Mouse (Mus musculus): ENCODE data around the gene Ezr. TPM values are rescaled to one million over a fixed set of nuclear protein-coding genes. Genes with fewer than 3 reads are reported as not detected.

The Ezr gene
- polyA plus RNA-seq, 1 experiment from 2014 or later: 59.1 TPM

- no peak overlapping the region for H3K4me2 ChIP-seq (ENCODE audit: low read depth, low read length)
- DNase-seq (ENCODE audit: low spot score) (no peak), ATAC-seq (ENCODE audit: low read depth) (no peak)
- H3K9me3 ChIP-seq (ENCODE audit: control insufficient read depth, low read length): no peaks in the 10 kb centered on the region
- WGBS: 86% methylated on average over 5 of the region's 5 CpGs
- no peak overlapping the region for H3K4me3 ChIP-seq (ENCODE audit: low read depth, low read length)
- H3K27ac ChIP-seq (replicated peaks; ENCODE audit: low read depth, low read length): no peak overlapping the region
- H3K36me3 ChIP-seq (ENCODE audit: control insufficient read depth, insufficient read depth, low read length): no peaks in the 10 kb centered on the region
- peaks cover 4% of the 10 kb centered on the region; the same call in 1 of the 2 replicates for H3K4me1 ChIP-seq (ENCODE audit: control insufficient read depth, insufficient read depth, low read length)
- no peaks in the 10 kb centered on the region for H3K27me3 ChIP-seq (replicated peaks; ENCODE audit: control insufficient read depth, insufficient read depth, low read length)
- no peak overlapping the region for H3K9ac ChIP-seq (ENCODE audit: low read depth, low read length)
Observed at GRCm38 (mm10) chr17:6768301-6768788, 14.2 kb downstream of the Ezr start.

GRCm38 (mm10) chr17:6767771-6768170, 14.8 kb downstream of the Ezr start:
- no peak overlapping the region for H3K4me3 ChIP-seq (ENCODE audit: low read depth, low read length)
- no peak overlapping the region for H3K27ac ChIP-seq (replicated peaks; ENCODE audit: low read depth, low read length)
- no peak overlapping the region for H3K4me2 ChIP-seq (ENCODE audit: low read depth, low read length)
- no peaks in the 10 kb centered on the region for H3K36me3 ChIP-seq (ENCODE audit: control insufficient read depth, insufficient read depth, low read length)
- H3K9ac ChIP-seq (ENCODE audit: low read depth, low read length): no peak overlapping the region
- DNase-seq (ENCODE audit: low spot score) (no peak), ATAC-seq (ENCODE audit: low read depth) (no peak)
- H3K4me1 ChIP-seq (ENCODE audit: control insufficient read depth, insufficient read depth, low read length): peaks cover 4% of the 10 kb centered on the region; the same call in 1 of the 2 replicates
- no peaks in the 10 kb centered on the region for H3K27me3 ChIP-seq (replicated peaks; ENCODE audit: control insufficient read depth, insufficient read depth, low read length)
- 42% methylated on average over 5 of the region's 5 CpGs for WGBS
- H3K9me3 ChIP-seq (ENCODE audit: control insufficient read depth, low read length): no peaks in the 10 kb centered on the region

GRCm38 (mm10) chr17:6766823-6767222, 15.8 kb downstream of the Ezr start:
- no peak overlapping the region for H3K4me2 ChIP-seq (ENCODE audit: low read depth, low read length)
- H3K9me3 ChIP-seq (ENCODE audit: control insufficient read depth, low read length): no peaks in the 10 kb centered on the region
- peaks cover 4% of the 10 kb centered on the region; the same call in 1 of the 2 replicates for H3K4me1 ChIP-seq (ENCODE audit: control insufficient read depth, insufficient read depth, low read length)
- DNase-seq (ENCODE audit: low spot score): no peak
- H3K27me3 ChIP-seq (replicated peaks; ENCODE audit: control insufficient read depth, insufficient read depth, low read length): no peaks in the 10 kb centered on the region
- H3K36me3 ChIP-seq (ENCODE audit: control insufficient read depth, insufficient read depth, low read length): no peaks in the 10 kb centered on the region
- ATAC-seq (ENCODE audit: low read depth): no peak
- no peak overlapping the region for H3K9ac ChIP-seq (ENCODE audit: low read depth, low read length)
- H3K27ac ChIP-seq (replicated peaks; ENCODE audit: low read depth, low read length): no peak overlapping the region
- no peak overlapping the region for H3K4me3 ChIP-seq (ENCODE audit: low read depth, low read length)
- WGBS: 93% methylated on average over 4 of the region's 4 CpGs

- no peak overlapping the region for H3K4me3 ChIP-seq (ENCODE audit: low read depth, low read length)
- ATAC-seq (ENCODE audit: low read depth) (no peak), DNase-seq (ENCODE audit: low spot score) (no peak)
- no peak overlapping the region for H3K9ac ChIP-seq (ENCODE audit: low read depth, low read length)
- peaks cover 4% of the 10 kb centered on the region; the same call in 1 of the 2 replicates for H3K4me1 ChIP-seq (ENCODE audit: control insufficient read depth, insufficient read depth, low read length)
- no peaks in the 10 kb centered on the region for H3K9me3 ChIP-seq (ENCODE audit: control insufficient read depth, low read length)
- no peak overlapping the region for H3K4me2 ChIP-seq (ENCODE audit: low read depth, low read length)
- WGBS: 35% methylated on average over 2 of the region's 2 CpGs
- H3K36me3 ChIP-seq (ENCODE audit: control insufficient read depth, insufficient read depth, low read length): no peaks in the 10 kb centered on the region
- no peaks in the 10 kb centered on the region for H3K27me3 ChIP-seq (replicated peaks; ENCODE audit: control insufficient read depth, insufficient read depth, low read length)
- no peak overlapping the region for H3K27ac ChIP-seq (replicated peaks; ENCODE audit: low read depth, low read length)
Observed at GRCm38 (mm10) chr17:6765886-6766285, 16.7 kb downstream of the Ezr start.

GRCm38 (mm10) chr17:6764730-6765129, 17.9 kb downstream of the Ezr start:
- Histone ChIP-seq H3K4me1 (ENCODE audit: control insufficient read depth, insufficient read depth, low read length) (peaks cover 4% of the 10 kb centered on the region; the same call in 1 of the 2 replicates), H3K36me3 (ENCODE audit: control insufficient read depth, insufficient read depth, low read length) (no peaks in the 10 kb centered on the region), H3K9me3 (ENCODE audit: control insufficient read depth, low read length) (no peaks in the 10 kb centered on the region), H3K4me3 (ENCODE audit: low read depth, low read length) (no peak overlapping the region), H3K27ac (replicated peaks; ENCODE audit: low read depth, low read length) (no peak overlapping the region), H3K9ac (ENCODE audit: low read depth, low read length) (no peak overlapping the region), H3K27me3 (replicated peaks; ENCODE audit: control insufficient read depth, insufficient read depth, low read length) (no peaks in the 10 kb centered on the region), H3K4me2 (ENCODE audit: low read depth, low read length) (no peak overlapping the region)
- DNase-seq (ENCODE audit: low spot score) (no peak), ATAC-seq (ENCODE audit: low read depth) (no peak)
- 72% methylated on average over 4 of the region's 4 CpGs for WGBS

GRCm38 (mm10) chr17:6764227-6764593, 18.4 kb downstream of the Ezr start:
- Histone ChIP-seq H3K9ac (ENCODE audit: low read depth, low read length) (no peak overlapping the region), H3K36me3 (ENCODE audit: control insufficient read depth, insufficient read depth, low read length) (no peaks in the 10 kb centered on the region), H3K27me3 (replicated peaks; ENCODE audit: control insufficient read depth, insufficient read depth, low read length) (no peaks in the 10 kb centered on the region), H3K4me1 (ENCODE audit: control insufficient read depth, insufficient read depth, low read length) (peaks cover 4% of the 10 kb centered on the region; the same call in 1 of the 2 replicates), H3K27ac (replicated peaks; ENCODE audit: low read depth, low read length) (no peak overlapping the region), H3K9me3 (ENCODE audit: control insufficient read depth, low read length) (no peaks in the 10 kb centered on the region), H3K4me2 (ENCODE audit: low read depth, low read length) (no peak overlapping the region), H3K4me3 (ENCODE audit: low read depth, low read length) (no peak overlapping the region)
- 68% methylated on average over 7 of the region's 7 CpGs for WGBS
- ATAC-seq (ENCODE audit: low read depth) (no peak), DNase-seq (ENCODE audit: low spot score) (no peak)

- Histone ChIP-seq H3K4me1 (ENCODE audit: control insufficient read depth, insufficient read depth, low read length) (peaks cover 4% of the 10 kb centered on the region; the same call in 1 of the 2 replicates), H3K36me3 (ENCODE audit: control insufficient read depth, insufficient read depth, low read length) (no peaks in the 10 kb centered on the region), H3K4me2 (ENCODE audit: low read depth, low read length) (no peak overlapping the region), H3K9ac (ENCODE audit: low read depth, low read length) (no peak overlapping the region), H3K4me3 (ENCODE audit: low read depth, low read length) (no peak overlapping the region), H3K9me3 (ENCODE audit: control insufficient read depth, low read length) (no peaks in the 10 kb centered on the region), H3K27ac (replicated peaks; ENCODE audit: low read depth, low read length) (no peak overlapping the region), H3K27me3 (replicated peaks; ENCODE audit: control insufficient read depth, insufficient read depth, low read length) (no peaks in the 10 kb centered on the region)
- no peak for ATAC-seq (ENCODE audit: low read depth)
- no peak for DNase-seq (ENCODE audit: low spot score)
- WGBS: 67% methylated on average over 7 of the region's 7 CpGs
Observed at GRCm38 (mm10) chr17:6763513-6764226, 18.9 kb downstream of the Ezr start.

- DNase-seq (ENCODE audit: low spot score): no peak
- no peak overlapping the region for H3K4me2 ChIP-seq (ENCODE audit: low read depth, low read length)
- no peaks in the 10 kb centered on the region for H3K27me3 ChIP-seq (replicated peaks; ENCODE audit: control insufficient read depth, insufficient read depth, low read length)
- no peaks in the 10 kb centered on the region for H3K4me1 ChIP-seq (ENCODE audit: control insufficient read depth, insufficient read depth, low read length)
- no peak for ATAC-seq (ENCODE audit: low read depth)
- H3K36me3 ChIP-seq (ENCODE audit: control insufficient read depth, insufficient read depth, low read length): no peaks in the 10 kb centered on the region
- no peak overlapping the region for H3K27ac ChIP-seq (replicated peaks; ENCODE audit: low read depth, low read length)
- WGBS: 52% methylated on average over 9 of the region's 9 CpGs
- H3K9me3 ChIP-seq (ENCODE audit: control insufficient read depth, low read length): no peaks in the 10 kb centered on the region
- H3K4me3 ChIP-seq (ENCODE audit: low read depth, low read length): no peak overlapping the region
- no peak overlapping the region for H3K9ac ChIP-seq (ENCODE audit: low read depth, low read length)
Observed at GRCm38 (mm10) chr17:6759717-6760292, 22.8 kb downstream of the Ezr start.

Measured in embryonic facial prominence, embryonic 14.5 days (tissue).